Mouse (Mus musculus) splenic B cell, adult 2 months (primary cell): ENCODE data around the gene Prrx2.
"Not testable (repeated sequence)": the region's sequence is repeated elsewhere in the genome, so short reads cannot be mapped to it uniquely, and the experiment has no call there.

ENCODE experiments used
- DNase-seq: peaks from one replicate; pipeline ENCODE4 v3.0.0-alpha.2; 2011; ENCODE audit warnings: low read depth, low spot score
- H3K27me3 ChIP-seq: 2 replicates; pipeline ENCODE4 v1.6.1; 2012; ENCODE audit warnings: mild to moderate bottlenecking, low read length, moderate library complexity, mixed read lengths; ENCODE audit not compliant: control insufficient read depth, poor library complexity, insufficient read depth, severe bottlenecking
- H3K36me3 ChIP-seq: 2 replicates; pipeline ENCODE4 v1.6.1; 2012; ENCODE audit warnings: mild to moderate bottlenecking, low read length, moderate library complexity, mixed read lengths; ENCODE audit not compliant: control insufficient read depth, poor library complexity, insufficient read depth, severe bottlenecking

Gene Prrx2

GRCm38 (mm10) chr2:30902726-30903722 is 68.3 kb downstream of the Prrx2 start:
- DNase-seq: no peak

GRCm38 (mm10) chr2:30904231-30904630 is 69.5 kb downstream of the Prrx2 start:
- DNase-seq: no peak
- Histone ChIP-seq H3K27me3 (no peaks in the 10 kb centered on the region), H3K36me3 (no peaks in the 10 kb centered on the region)

More at GRCm38 (mm10) chr2:30902726-30903722, 68.3 kb downstream of the Prrx2 start:
- Histone ChIP-seq H3K36me3 (no peaks in the 10 kb centered on the region), H3K27me3 (no peaks in the 10 kb centered on the region)

- DNase-seq: no peak
- H3K36me3 ChIP-seq: no peaks in the 10 kb centered on the region
- no peaks in the 10 kb centered on the region for H3K27me3 ChIP-seq
Measured at GRCm38 (mm10) chr2:30904991-30905390, 70.2 kb downstream of the Prrx2 start.

GRCm38 (mm10) chr2:30905906-30906305 is 71.1 kb downstream of the Prrx2 start:
- no peak for DNase-seq
- Histone ChIP-seq H3K27me3 (no peaks in the 10 kb centered on the region), H3K36me3 (no peaks in the 10 kb centered on the region)

- no peaks in the 10 kb centered on the region for H3K36me3 ChIP-seq
- no peaks in the 10 kb centered on the region for H3K27me3 ChIP-seq
- no peak for DNase-seq
Measured at GRCm38 (mm10) chr2:30906641-30907040, 71.9 kb downstream of the Prrx2 start.

GRCm38 (mm10) chr2:30912291-30912773 is 77.6 kb downstream of the Prrx2 start:
- H3K27me3 ChIP-seq: no peaks in the 10 kb centered on the region; the same call in 1 of the 2 replicates
- no peak for DNase-seq
- H3K36me3 ChIP-seq: no peaks in the 10 kb centered on the region

GRCm38 (mm10) chr2:30913022-30913421 is 78.2 kb downstream of the Prrx2 start:
- no peak for DNase-seq
- no peaks in the 10 kb centered on the region for H3K36me3 ChIP-seq
- H3K27me3 ChIP-seq: no peaks in the 10 kb centered on the region; the same call in 1 of the 2 replicates

- Histone ChIP-seq H3K27me3 (no peaks in the 10 kb centered on the region; the same call in 1 of the 2 replicates), H3K36me3 (no peaks in the 10 kb centered on the region)
- no peak for DNase-seq
Measured at GRCm38 (mm10) chr2:30914836-30915235, 80.1 kb downstream of the Prrx2 start.

- H3K27me3 ChIP-seq: no peaks in the 10 kb centered on the region; the same call in 1 of the 2 replicates
- H3K36me3 ChIP-seq: no peaks in the 10 kb centered on the region
- DNase-seq: no peak
Measured at GRCm38 (mm10) chr2:30915376-30915775, 80.6 kb downstream of the Prrx2 start.

GRCm38 (mm10) chr2:30915933-30916332 is 81.2 kb downstream of the Prrx2 start:
- not testable (repeated sequence) for H3K27me3 ChIP-seq, DNase-seq, H3K36me3 ChIP-seq

GRCm38 (mm10) chr2:30917649-30918048 is 82.9 kb downstream of the Prrx2 start:
- DNase-seq: no peak
- Histone ChIP-seq H3K27me3 (no peaks in the 10 kb centered on the region), H3K36me3 (no peaks in the 10 kb centered on the region)

GRCm38 (mm10) chr2:30918126-30918525 is 83.4 kb downstream of the Prrx2 start:
- no peaks in the 10 kb centered on the region for H3K27me3 ChIP-seq
- DNase-seq: no peak
- H3K36me3 ChIP-seq: no peaks in the 10 kb centered on the region

GRCm38 (mm10) chr2:30918780-30919329 is 84.1 kb downstream of the Prrx2 start:
- Histone ChIP-seq H3K27me3 (no peaks in the 10 kb centered on the region), H3K36me3 (no peaks in the 10 kb centered on the region)
- DNase-seq: no peak

- no peak for DNase-seq
- Histone ChIP-seq H3K27me3 (no peaks in the 10 kb centered on the region), H3K36me3 (no peaks in the 10 kb centered on the region)
Measured at GRCm38 (mm10) chr2:30920216-30920615, 85.4 kb downstream of the Prrx2 start.

GRCm38 (mm10) chr2:30923099-30923498 is 88.3 kb downstream of the Prrx2 start:
- Histone ChIP-seq H3K36me3 (no peaks in the 10 kb centered on the region), H3K27me3 (no peaks in the 10 kb centered on the region)
- DNase-seq: no peak
